Mouse (Mus musculus) adrenal gland, adult 10 weeks (tissue): ENCODE data around the gene Gm8024. TPM values are rescaled to one million over a fixed set of nuclear protein-coding genes. Genes with fewer than 3 reads are reported as not detected.

Experiments used
- polyA plus RNA-seq: library from polyadenylated mRNA; stranded (reverse); fragments of 350-450 nt; fragmentation: Illumina TruSeq; extraction: RNeasy Lipid Tissue Mini Kit (QIAGEN cat#74804); gene quantifications from one replicate; pipeline ENCODE4 v1.2.3, GENCODE M21; 2014; ENCODE audit warnings: low read depth, low replicate concordance

Gm8024 gene
- polyA plus RNA-seq, result not detected

GRCm38 (mm10) chr14:42524182-42524581, at the start of gene Gm8024:
Gm8024 (minus strand) TSS chr14:42524282.

GRCm38 (mm10) chr14:42502249-42502648, 21.8 kb downstream of the Gm8024 start, which contains the start of gene Gm8020:
Gm8020 (minus strand) TSS chr14:42502349.

Other genes with a start within 250 kb of the Gm8024 start
- gene Gm9611, start 226.9 kb downstream of the Gm8024 start, polyA plus RNA-seq, result not detected
- gene Gm7995, start 214.1 kb downstream of the Gm8024 start, polyA plus RNA-seq, result not detected
- gene Gm8005, start 84.6 kb downstream of the Gm8024 start, polyA plus RNA-seq, result not detected
- gene Gm8011, start 60.4 kb downstream of the Gm8024 start, polyA plus RNA-seq, result not detected
- not detected for gene Gm8020, start 21.9 kb downstream of the Gm8024 start, polyA plus RNA-seq
- gene Gm17124, start 75.6 kb upstream of the Gm8024 start, polyA plus RNA-seq, result not detected
- not detected for gene Gm3633, start 117.6 kb upstream of the Gm8024 start, polyA plus RNA-seq
- not detected for gene Gm10378, start 131.7 kb upstream of the Gm8024 start, polyA plus RNA-seq
- gene Gm3015, start 244.5 kb upstream of the Gm8024 start, polyA plus RNA-seq, result not detected